Mouse (Mus musculus): ENCODE results near the gene Abhd17a.

The Abhd17a gene

DNA sequence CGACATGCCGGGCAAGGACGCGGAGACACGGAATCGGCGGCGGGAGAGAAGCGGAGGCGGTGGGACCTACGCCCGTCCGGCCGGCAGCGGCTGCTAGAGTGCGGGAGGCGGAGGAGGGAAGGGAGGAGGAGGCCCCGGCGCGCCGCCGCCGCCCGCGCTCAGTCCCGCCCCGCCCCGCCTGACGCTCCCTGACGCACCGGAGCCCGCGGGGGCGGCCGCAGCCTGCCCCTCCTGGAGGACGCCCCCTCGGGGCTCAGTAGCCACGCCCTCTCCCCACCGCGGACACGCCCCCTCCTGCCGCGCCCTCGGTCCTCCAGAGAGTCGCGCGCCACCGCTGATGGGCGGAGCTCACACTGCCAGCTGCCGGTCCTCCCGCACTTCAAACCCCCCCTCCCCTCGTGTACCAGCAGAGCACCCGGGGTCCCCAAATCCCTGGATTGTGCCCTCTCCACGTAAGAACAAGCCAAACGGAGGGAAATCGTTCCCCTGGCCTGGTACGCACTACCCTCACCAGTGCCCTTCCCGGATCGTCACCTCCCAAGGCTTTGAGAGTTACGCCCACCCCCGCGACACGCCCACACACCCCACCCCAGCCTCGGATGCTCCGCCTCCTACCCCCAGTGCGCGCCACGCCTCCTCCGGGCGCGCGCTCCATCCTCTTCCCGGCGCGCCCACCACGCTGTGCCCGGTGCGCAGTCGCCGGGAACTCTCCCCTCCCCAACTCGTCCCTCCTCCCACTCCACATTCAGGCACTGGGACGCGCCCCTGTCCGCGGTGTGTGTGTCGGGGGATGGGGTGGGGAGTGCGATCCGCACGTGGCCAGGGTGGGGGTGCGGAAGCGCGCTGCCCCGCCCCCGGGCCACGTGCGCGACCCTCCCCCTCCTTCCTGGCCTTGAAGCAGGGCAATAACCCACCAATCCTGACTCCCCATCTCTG lies 12.7 kb downstream of the Abhd17a start, which contains the start of gene Klf16:
Gene Klf16, minus strand, starts transcription at position 127 of the 936 bp plus-strand sequence.
- in situ Hi-C loops (cut with MboI, MseI) = loop anchor here (5.0 to 10.0 kb wide), 3 partner anchors 45 to 110 kb away; partner anchors contain the start of gene Csnk1g2 (in 1 of the 2)

- in situ Hi-C loops (cut with MboI, MseI) = loop anchor here (5.0 to 10.0 kb wide), 3 partner anchors 46 to 111 kb away; partner anchors contain the start of gene Csnk1g2 (in 1 of the 2)
These were observed 13.6 kb downstream of the Abhd17a start for GRCm38 (mm10) chr10:80576351-80577194.

DNA sequence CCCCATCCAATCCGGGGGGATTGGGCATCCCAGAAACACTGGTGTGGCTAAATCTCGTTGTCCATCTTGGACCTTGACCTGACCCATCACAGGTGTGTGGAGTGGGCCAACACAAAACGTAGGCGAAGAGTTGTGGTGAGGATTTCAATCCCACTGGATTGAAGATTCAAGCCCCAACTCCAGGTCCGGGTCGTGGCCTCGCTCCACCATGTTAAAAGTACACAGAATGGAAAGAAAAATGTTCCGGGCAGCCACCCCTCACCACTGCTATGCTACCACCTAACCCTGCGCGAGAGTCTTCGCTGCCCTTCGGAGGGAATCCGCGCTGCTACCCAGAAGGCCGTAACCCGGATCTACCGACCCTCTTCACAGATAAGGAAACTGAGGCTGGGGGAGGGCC lies 14.2 kb downstream of the Abhd17a start:
- in situ Hi-C loops (cut with MboI, MseI) = loop anchor here (5.0 to 10.0 kb wide), 3 partner anchors 46 to 111 kb away; partner anchors contain the start of gene Csnk1g2 (in 1 of the 2)

DNA sequence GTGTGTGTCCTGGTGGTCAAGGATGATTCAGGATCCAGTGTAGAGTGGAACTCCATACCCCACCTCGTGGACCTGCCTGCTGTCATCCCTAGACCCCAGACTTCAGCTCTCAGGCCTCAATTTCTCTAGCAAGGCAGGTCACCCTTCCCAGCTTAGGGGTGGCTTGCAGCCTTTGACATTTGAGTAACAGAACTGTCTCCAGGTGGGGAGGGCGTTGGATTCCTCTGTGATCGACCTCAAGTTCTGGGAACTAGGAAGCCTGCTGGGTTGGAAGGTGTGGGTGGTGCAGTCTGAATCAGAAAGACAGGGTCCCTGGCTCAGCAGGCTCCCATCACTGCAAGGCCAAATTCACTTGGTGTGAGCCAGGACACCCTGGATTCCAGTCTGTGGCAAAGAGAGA lies 15.2 kb downstream of the Abhd17a start:
- in situ Hi-C loops (cut with MboI, MseI) = loop anchor here (5.0 to 10.0 kb wide), 3 partner anchors 47 to 112 kb away; partner anchors contain the start of gene Csnk1g2 (in 1 of the 2)

GRCm38 (mm10) chr10:80573944-80574343 lies 16.2 kb downstream of the Abhd17a start:
- in situ Hi-C loops (cut with MboI, MseI) = loop anchor here in 1 of 2 experiments (10.0 kb wide), 1 partner anchor 111 kb away; no protein-coding TSS in a partner anchor

GRCm38 (mm10) chr10:80572477-80572876 lies 17.7 kb downstream of the Abhd17a start:
- in situ Hi-C loops (cut with MboI, MseI) = loop anchor here in 1 of 2 experiments (10.0 kb wide), 1 partner anchor 112 kb away; no protein-coding TSS in a partner anchor

DNA sequence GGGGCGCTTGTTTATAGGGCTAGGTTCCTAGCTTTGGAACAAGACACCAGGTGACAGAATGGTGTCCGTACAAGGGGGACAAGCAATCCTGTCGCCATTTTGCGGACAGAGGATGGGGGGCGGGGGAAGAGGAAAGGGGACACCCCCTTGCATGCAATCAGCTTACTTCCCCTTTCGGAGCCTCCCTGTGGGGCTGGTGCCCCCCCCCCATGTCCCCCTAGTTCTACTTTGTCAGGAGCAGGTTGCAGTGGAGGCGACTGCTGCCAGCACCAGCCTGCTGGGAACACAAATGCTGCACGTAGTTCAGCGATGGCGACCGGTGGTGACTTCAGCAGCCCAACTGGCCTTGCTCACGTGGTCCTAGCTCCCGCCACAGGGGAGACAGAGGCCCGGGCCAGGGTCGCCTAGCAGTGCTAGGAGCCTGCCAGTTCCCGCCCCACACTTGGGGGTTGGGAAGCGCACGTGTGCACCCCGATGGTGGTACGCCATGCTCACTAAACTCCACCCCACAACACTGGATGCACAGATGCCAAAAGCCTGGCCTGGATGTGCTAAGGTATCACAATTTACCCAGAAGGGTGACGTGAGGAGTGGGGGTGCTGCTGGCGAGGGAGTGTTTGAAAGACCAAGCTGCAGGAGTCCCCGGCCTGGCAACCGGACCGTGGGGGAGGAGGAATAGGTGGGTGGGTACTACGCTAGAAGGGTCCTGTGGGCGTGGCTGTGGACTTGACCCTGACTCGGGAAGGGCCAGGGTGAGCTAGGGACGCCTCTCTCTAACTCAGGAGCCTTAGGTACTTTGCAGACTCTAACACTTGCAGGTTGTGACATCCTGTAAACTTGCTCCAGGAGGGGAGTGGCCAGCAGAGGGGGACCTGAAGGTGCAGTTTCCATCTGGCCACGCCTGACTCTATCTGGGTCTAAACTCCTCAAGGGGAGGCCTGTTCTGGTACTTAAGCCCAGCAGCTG lies 19.0 kb downstream of the Abhd17a start:
- in situ Hi-C loops (cut with MboI, MseI) = loop anchor here in 1 of 2 experiments (10.0 kb wide), 1 partner anchor 114 kb away; no protein-coding TSS in a partner anchor

DNA sequence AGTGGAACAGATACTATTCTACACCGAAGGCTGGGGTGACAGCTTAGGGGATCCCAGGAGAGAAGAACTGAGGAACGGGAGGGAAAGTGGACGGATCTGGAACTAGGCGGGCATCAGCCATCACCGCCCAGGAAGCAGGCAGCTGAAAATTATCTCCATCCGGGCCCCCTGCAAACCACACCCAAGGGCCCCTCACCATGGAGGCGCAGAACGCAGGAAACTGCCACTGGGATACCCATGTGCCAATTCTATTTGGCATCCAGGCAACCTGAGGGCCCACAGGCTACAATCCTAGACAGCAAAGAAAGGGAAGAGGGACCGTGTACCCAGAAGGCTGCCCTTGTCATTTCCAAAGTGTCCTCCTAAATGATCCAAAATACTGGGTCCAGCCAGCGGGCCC lies 19.7 kb downstream of the Abhd17a start:
- in situ Hi-C loops (cut with MboI, MseI) = loop anchor here in 1 of 2 experiments (10.0 kb wide), 1 partner anchor 114 kb away; no protein-coding TSS in a partner anchor

DNA sequence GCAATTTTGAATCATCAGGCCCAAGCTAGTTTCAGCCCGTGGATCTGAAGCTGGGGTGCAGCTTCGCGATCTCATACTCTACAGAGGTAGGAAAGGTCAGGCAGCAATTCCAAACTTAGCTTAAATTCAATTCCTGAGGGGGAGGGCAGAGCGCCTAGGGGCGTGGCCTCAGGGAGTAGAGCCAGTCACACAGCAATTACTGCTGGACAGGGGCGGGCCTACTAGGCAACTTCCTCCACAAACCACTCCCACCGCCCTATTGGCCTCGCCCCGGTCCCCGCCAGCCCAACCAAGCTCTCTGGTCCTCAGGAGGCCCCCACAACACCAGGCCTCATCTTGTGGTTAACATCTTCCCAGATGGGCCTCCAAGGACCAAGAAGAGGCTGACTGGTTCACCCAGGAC lies 20.5 kb downstream of the Abhd17a start:
- in situ Hi-C loops (cut with MboI, MseI) = loop anchor here in 1 of 2 experiments (10.0 kb wide), 1 partner anchor 115 kb away; no protein-coding TSS in a partner anchor

DNA sequence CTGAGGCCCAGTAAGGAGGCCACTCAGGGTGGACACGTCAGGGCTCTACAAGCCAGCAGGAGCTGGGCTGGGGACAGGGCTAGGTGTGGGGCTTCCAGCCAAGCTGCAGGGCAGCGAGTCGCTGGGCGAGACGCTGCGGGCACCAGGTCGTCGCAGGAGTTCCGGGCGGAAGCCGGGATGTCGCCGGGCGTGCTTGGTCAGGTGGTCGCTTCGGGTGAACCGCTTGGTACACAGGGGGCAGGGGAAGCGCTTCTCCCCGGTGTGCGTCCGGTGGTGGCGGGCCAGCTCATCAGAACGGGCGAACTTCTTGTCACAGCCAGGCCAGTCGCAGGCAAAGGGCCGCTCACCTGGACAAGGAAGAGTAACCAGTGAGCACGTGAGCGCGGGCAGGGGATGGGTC lies 21.3 kb downstream of the Abhd17a start:
- in situ Hi-C loops (cut with MboI, MseI) = no loop called here

GRCm38 (mm10) chr10:80566375-80567092 lies 23.6 kb downstream of the Abhd17a start:
- in situ Hi-C loops (cut with MboI, MseI) = no loop called here

DNA sequence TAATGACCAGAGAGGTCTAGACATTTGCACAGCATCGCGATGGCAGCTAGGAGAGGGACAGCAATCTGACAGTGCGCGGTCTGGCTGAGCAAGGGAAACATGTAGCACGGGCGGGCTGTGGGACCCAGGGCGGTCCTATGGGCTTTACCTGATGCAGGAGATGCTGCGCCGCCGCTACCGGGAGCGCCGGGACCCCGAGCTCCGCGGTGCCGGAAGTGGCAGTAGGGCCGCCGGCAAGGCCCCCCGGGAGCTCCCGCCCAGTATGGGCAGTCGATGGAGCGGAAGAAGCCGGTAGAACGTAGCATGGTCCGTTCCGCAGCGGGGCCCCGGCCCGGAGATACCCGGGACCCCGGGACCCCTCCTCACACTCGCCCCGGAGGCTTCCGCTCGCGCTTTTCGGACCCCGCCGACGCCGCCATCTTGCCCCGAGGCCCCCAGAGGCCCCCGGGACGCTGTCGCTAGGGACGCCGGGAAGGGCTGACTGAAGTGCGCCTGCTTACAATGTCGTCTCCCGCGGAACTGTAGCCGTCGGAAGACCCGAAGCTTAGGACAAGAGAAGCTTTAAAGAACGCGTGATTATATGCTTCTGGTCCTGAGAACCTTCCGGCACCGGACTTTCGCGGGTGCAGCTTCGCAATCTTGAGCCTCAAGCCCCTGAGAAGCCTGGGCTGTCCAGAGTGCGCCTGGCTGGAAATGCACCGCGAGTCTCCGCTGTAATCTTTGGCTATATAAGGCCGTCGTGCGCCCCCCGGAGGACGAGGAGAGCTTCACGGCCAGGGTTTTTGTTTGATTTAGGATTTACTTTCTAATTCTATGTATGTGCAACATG lies 28.8 kb downstream of the Abhd17a start, which contains the start of gene Rexo1:
Gene Rexo1, minus strand, starts transcription at position 445 of the 829 bp plus-strand sequence.
- in situ Hi-C loops (cut with MboI, MseI) = no loop called here

GRCm38 (mm10) chr10:80560621-80561020 lies 29.5 kb downstream of the Abhd17a start:
- in situ Hi-C loops (cut with MboI, MseI) = no loop called here

- in situ Hi-C loops (cut with MboI, MseI) = no loop called here
These were observed 30.7 kb downstream of the Abhd17a start for GRCm38 (mm10) chr10:80559431-80559830.

- in situ Hi-C loops (cut with MboI, MseI) = no loop called here
These were observed 32.7 kb downstream of the Abhd17a start for GRCm38 (mm10) chr10:80557346-80557965.

DNA sequence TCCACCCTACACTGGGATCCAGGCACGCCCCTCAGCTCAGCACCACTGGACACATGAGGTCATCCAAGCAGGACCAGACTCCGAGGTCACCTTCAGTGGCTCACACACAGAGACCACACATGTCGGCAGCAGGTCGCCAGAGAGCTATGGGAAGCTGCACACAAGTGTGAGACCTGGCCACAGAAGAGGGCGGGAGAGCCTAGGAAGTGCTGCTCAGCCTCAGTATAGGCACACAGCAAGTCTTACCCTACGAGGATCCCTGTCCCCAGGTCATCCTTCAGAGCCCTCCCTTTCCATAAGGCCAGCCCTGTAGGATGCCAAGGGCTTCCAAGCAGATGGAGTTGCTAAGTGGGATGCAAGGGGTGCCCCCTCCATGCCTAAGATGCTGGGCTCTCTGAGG lies 36.1 kb downstream of the Abhd17a start:
- in situ Hi-C loops (cut with MboI, MseI) = loop anchor here (5.0 kb wide), 1 partner anchor 107 kb away; no protein-coding TSS in a partner anchor

- in situ Hi-C loops (cut with MboI, MseI) = loop anchor here (5.0 kb wide), 1 partner anchor 106 kb away; no protein-coding TSS in a partner anchor
These were observed 36.6 kb downstream of the Abhd17a start for GRCm38 (mm10) chr10:80553575-80553974.

- in situ Hi-C loops (cut with MboI, MseI) = loop anchor here (5.0 kb wide), 1 partner anchor 105 kb away; no protein-coding TSS in a partner anchor
These were observed 37.8 kb downstream of the Abhd17a start for GRCm38 (mm10) chr10:80552364-80552763.
